Mouse (Mus musculus) cortical plate, adult 2 months (tissue): Measurements from ENCODE around the gene Clec4f.

Source experiments
- CTCF ChIP-seq: fragments of 200-500 bp; IDR thresholded peaks from 2 replicates; pipeline ENCODE4 v1.5.1; 2011; ENCODE audit warnings: mild to moderate bottlenecking, control low read depth, low read length; ENCODE audit not compliant: insufficient read depth; ENCODE audit errors: extremely low read depth
- POLR2A ChIP-seq: fragments of 200-500 bp; IDR thresholded peaks from 2 replicates; pipeline ENCODE4 v1.6.1; 2011; ENCODE audit warnings: mild to moderate bottlenecking, low read length, control low read depth; ENCODE audit not compliant: insufficient read depth; ENCODE audit errors: extremely low read depth

GRCm38 (mm10) chr6:83631815-83632214 lies 24.2 kb downstream of the Clec4f start:
- TF ChIP-seq POLR2A (no peak), CTCF (no peak)
